Mouse (Mus musculus) liver, embryonic 16.5 days (tissue): ENCODE measurements around the gene Bace2. TPM values are rescaled to one million over a fixed set of nuclear protein-coding genes. Genes with fewer than 3 reads are reported as not detected.

Experiments used
- ATAC-seq: fragments of 200-750 bp; cut with Nextera tagmentation; 2 replicates; pipeline ENCODE4 v1.8.0; 2017; ENCODE audit warnings: low read depth, mild to moderate bottlenecking, moderate number of reproducible peaks, moderate library complexity
- H3K27ac ChIP-seq: fragments of 300-500 bp; sonication (generic); 2 replicates; pipeline ENCODE4 v1.5.1; 2014; ENCODE audit warnings: mild to moderate bottlenecking, low read length
- H3K27me3 ChIP-seq: fragments of 300-500 bp; sonication (generic); 2 replicates; pipeline ENCODE4 v1.6.1; 2014; ENCODE audit warnings: low read depth, low read length, mixed read lengths; ENCODE audit not compliant: control insufficient read depth, insufficient read depth
- H3K36me3 ChIP-seq: fragments of 300-500 bp; sonication (generic); 2 replicates; pipeline ENCODE4 v1.6.1; 2014; ENCODE audit warnings: mild to moderate bottlenecking; ENCODE audit not compliant: control insufficient read depth, insufficient read depth
- H3K4me1 ChIP-seq: fragments of 300-500 bp; sonication (generic); 2 replicates; pipeline ENCODE4 v1.6.1; 2014; ENCODE audit warnings: low read depth, low read length, mixed read lengths; ENCODE audit not compliant: control insufficient read depth
- H3K4me2 ChIP-seq: fragments of 300-500 bp; sonication (generic); 2 replicates; pipeline ENCODE4 v1.6.1; 2014; ENCODE audit warnings: low read depth, low read length, mixed read lengths
- H3K4me3 ChIP-seq: fragments of 300-500 bp; sonication (generic); 2 replicates; pipeline ENCODE4 v1.5.1; 2014; ENCODE audit warnings: low read depth, mild to moderate bottlenecking, low read length
- H3K9ac ChIP-seq: fragments of 300-500 bp; sonication (generic); 2 replicates; pipeline ENCODE4 v1.6.1; 2014; ENCODE audit warnings: low read depth, low read length
- H3K9me3 ChIP-seq: fragments of 300-500 bp; sonication (generic); replicated peaks from 2 replicates; pipeline ENCODE4 v1.6.1; 2016; ENCODE audit warnings: low read length; ENCODE audit not compliant: control insufficient read depth
- WGBS: fragments of 180-500 bp; shearing (Covaris S2); extraction: QIAGEN DNeasy Blood & Tissue Kit; methylation state at CpG from one replicate; pipeline ENCODE4 v1.1.7; 2014; ENCODE audit not compliant: insufficient replicate concordance; 5-methylcytosine and 5-hydroxymethylcytosine counted together
- polyA plus RNA-seq: library from polyadenylated mRNA; unstranded; fragments of >200 nt; fragmentation: Nextera tagmentation; extraction: Ambion mirVana; gene quantifications from 2 replicates; pipeline ENCODE4 v1.2.1, GENCODE M21; 2015

The Bace2 gene
- polyA plus RNA-seq, 1 experiment from 2014 or later, result 6.7 TPM

GRCm38 (mm10) chr16:97353013-97353412 lies 3.5 kb upstream of the Bace2 start:
- Histone ChIP-seq H3K9ac (no peak overlapping the region), H3K4me3 (no peak overlapping the region), H3K27ac (peak overlapping the region; percentile 69; the same call in 1 of the 2 replicates), H3K4me2 (no peak overlapping the region), H3K27me3 (peaks cover 19% of the 10 kb centered on the region), H3K9me3 (no peaks in the 10 kb centered on the region), H3K4me1 (no peaks in the 10 kb centered on the region), H3K36me3 (no peaks in the 10 kb centered on the region)
- 38% methylated on average over 2 of the region's 2 CpGs for WGBS
- peak; percentile 76 for ATAC-seq

GRCm38 (mm10) chr16:97354632-97355031 lies 1.9 kb upstream of the Bace2 start:
- Histone ChIP-seq H3K4me3 (no peak overlapping the region), H3K9ac (no peak overlapping the region), H3K36me3 (no peaks in the 10 kb centered on the region), H3K27me3 (peaks cover 21% of the 10 kb centered on the region), H3K4me2 (no peak overlapping the region), H3K27ac (no peak overlapping the region), H3K4me1 (no peaks in the 10 kb centered on the region), H3K9me3 (no peaks in the 10 kb centered on the region)
- WGBS, result 62% methylated on average over 2 of the region's 2 CpGs
- no peak for ATAC-seq

GRCm38 (mm10) chr16:97357188-97357821 lies 763 bp downstream of the Bace2 start:
- Histone ChIP-seq H3K36me3 (no peaks in the 10 kb centered on the region), H3K27me3 (peaks cover 22% of the 10 kb centered on the region), H3K9ac (no peak overlapping the region), H3K4me1 (no peaks in the 10 kb centered on the region), H3K4me3 (peak overlapping the region; percentile 58), H3K4me2 (peak overlapping the region; percentile 68), H3K9me3 (no peaks in the 10 kb centered on the region), H3K27ac (no peak overlapping the region)
- ATAC-seq, result peak; percentile 33
- WGBS, result 1% methylated on average over 25 of the region's 25 CpGs

GRCm38 (mm10) chr16:97362231-97362888 lies 5.8 kb downstream of the Bace2 start:
- 32% methylated on average over 8 of the region's 8 CpGs for WGBS
- Histone ChIP-seq H3K27ac (no peak overlapping the region), H3K4me2 (no peak overlapping the region), H3K9ac (no peak overlapping the region), H3K4me1 (no peaks in the 10 kb centered on the region), H3K9me3 (no peaks in the 10 kb centered on the region), H3K36me3 (no peaks in the 10 kb centered on the region), H3K4me3 (no peak overlapping the region), H3K27me3 (peaks cover 7% of the 10 kb centered on the region)
- no peak for ATAC-seq

GRCm38 (mm10) chr16:97366141-97366540 lies 9.6 kb downstream of the Bace2 start:
- H3K27ac ChIP-seq, result no peak overlapping the region
- no peaks in the 10 kb centered on the region for H3K27me3 ChIP-seq
- H3K4me1 ChIP-seq, result no peaks in the 10 kb centered on the region
- no peaks in the 10 kb centered on the region for H3K9me3 ChIP-seq
- 21% methylated on average over 2 of the region's 2 CpGs for WGBS
- no peak overlapping the region for H3K9ac ChIP-seq
- H3K36me3 ChIP-seq, result no peaks in the 10 kb centered on the region
- no peak overlapping the region for H3K4me2 ChIP-seq
- no peak overlapping the region for H3K4me3 ChIP-seq
- no peak for ATAC-seq

- ATAC-seq, result no peak
- H3K9me3 ChIP-seq, result no peaks in the 10 kb centered on the region
- WGBS, result 58% methylated on average over 4 of the region's 4 CpGs
These were observed 13.7 kb downstream of the Bace2 start for GRCm38 (mm10) chr16:97370258-97370657.

GRCm38 (mm10) chr16:97387955-97388354 lies 31.4 kb downstream of the Bace2 start:
- Histone ChIP-seq H3K9me3 (no peaks in the 10 kb centered on the region), H3K4me3 (no peak overlapping the region)
- no peak for ATAC-seq

More at GRCm38 (mm10) chr16:97370258-97370657, 13.7 kb downstream of the Bace2 start:
- Histone ChIP-seq H3K9ac (no peak overlapping the region), H3K36me3 (no peaks in the 10 kb centered on the region), H3K4me1 (no peaks in the 10 kb centered on the region), H3K4me2 (no peak overlapping the region), H3K27ac (no peak overlapping the region), H3K27me3 (no peaks in the 10 kb centered on the region), H3K4me3 (no peak overlapping the region)

GRCm38 (mm10) chr16:97391289-97391688 lies 34.7 kb downstream of the Bace2 start:
- 42% methylated on average over 2 of the region's 2 CpGs for WGBS
- no peaks in the 10 kb centered on the region for H3K27me3 ChIP-seq
- H3K4me2 ChIP-seq, result no peak overlapping the region
- H3K9ac ChIP-seq, result no peak overlapping the region
- H3K9me3 ChIP-seq, result no peaks in the 10 kb centered on the region
- H3K36me3 ChIP-seq, result no peaks in the 10 kb centered on the region
- ATAC-seq, result no peak
- no peak overlapping the region for H3K4me3 ChIP-seq
- no peak overlapping the region for H3K27ac ChIP-seq
- no peaks in the 10 kb centered on the region for H3K4me1 ChIP-seq

More at GRCm38 (mm10) chr16:97387955-97388354, 31.4 kb downstream of the Bace2 start:
- Histone ChIP-seq H3K9ac (no peak overlapping the region), H3K27me3 (no peaks in the 10 kb centered on the region), H3K36me3 (no peaks in the 10 kb centered on the region), H3K4me2 (no peak overlapping the region), H3K27ac (no peak overlapping the region), H3K4me1 (no peaks in the 10 kb centered on the region)
- WGBS, result 53% methylated on average over 2 of the region's 2 CpGs

- H3K4me1 ChIP-seq, result no peaks in the 10 kb centered on the region
- 28% methylated on average over 3 of the region's 3 CpGs for WGBS
- no peak overlapping the region for H3K4me2 ChIP-seq
- no peak overlapping the region for H3K9ac ChIP-seq
- no peak overlapping the region for H3K27ac ChIP-seq
- H3K4me3 ChIP-seq, result no peak overlapping the region
- no peak for ATAC-seq
- H3K9me3 ChIP-seq, result no peaks in the 10 kb centered on the region
- H3K36me3 ChIP-seq, result no peaks in the 10 kb centered on the region
- H3K27me3 ChIP-seq, result no peaks in the 10 kb centered on the region
These were observed 35.3 kb downstream of the Bace2 start for GRCm38 (mm10) chr16:97391701-97392384.
